11 mouse cellular contexts compared by ENCODE assay signal in genomic region chr19:10426312-10426711, GRCm38 (mm10). TPM values are rescaled to one million over a fixed set of nuclear protein-coding genes. Genes with fewer than 3 reads are reported as not detected.
A peak's percentile ranks its signal among the peaks of the same experiment; 100 is the strongest.
DNase-seq lines count a peak whose midpoint lies in the region; ATAC-seq and TF ChIP-seq lines count a peak whose summit lies in the region.
"Had no signal": no experiment of that assay in that cellular context is flagged by ENCODE, and none has a peak within 500 bp of the region (broad histone marks: within the 10 kb centered on the region; RNA-seq: fewer than 3 reads in every experiment).

No protein-coding gene starts in this region.

- intact Hi-C loops in left cerebral cortex, adult 2 months (cut with DNase I) = no loop called here

- no peaks in the 10 kb centered on the region for H3K36me3 ChIP-seq in hindbrain, embryonic 12.5 days
- no peaks in the 10 kb centered on the region for H3K36me3 ChIP-seq in midbrain, embryonic 13.5 days

- no peaks in the 10 kb centered on the region for H3K9me3 ChIP-seq in hindbrain, embryonic 12.5 days (replicated peaks)
- H3K9me3 ChIP-seq in midbrain, embryonic 13.5 days = no peaks in the 10 kb centered on the region

- no peak for TF ChIP-seq CTCF in left cerebral cortex, adult 2 months (IDR thresholded peaks at IDR 0.05)

- no peak overlapping the region for H3K4me3 ChIP-seq in left cerebral cortex, adult 2 months
- H3K4me3 ChIP-seq in hindbrain, embryonic 12.5 days = no peak overlapping the region
- no peak overlapping the region for H3K4me3 ChIP-seq in midbrain, embryonic 13.5 days (replicated peaks)

- WGBS in hindbrain, embryonic 12.5 days = 29% methylated on average over 25 of the region's 25 CpGs
- WGBS in midbrain, embryonic 13.5 days = 43% methylated on average over 25 of the region's 25 CpGs

- peaks cover 27% of the 10 kb centered on the region for H3K27me3 ChIP-seq in hindbrain, embryonic 12.5 days
- H3K27me3 ChIP-seq in midbrain, embryonic 13.5 days = peaks cover 21% of the 10 kb centered on the region; the same call in 1 of the 2 replicates

- peak overlapping the region; percentile 17; the same call in 1 of the 2 replicates for H3K4me2 ChIP-seq in hindbrain, embryonic 12.5 days (replicated peaks)
- H3K4me2 ChIP-seq in midbrain, embryonic 13.5 days (replicated peaks) = no peak overlapping the region

- peak; percentile 6; the same call in 1 of the 2 replicates for ATAC-seq in hindbrain, embryonic 12.5 days (ENCODE audit: low FRiP score)
- ATAC-seq in midbrain, embryonic 13.5 days = no peak

- peaks cover 34% of the 10 kb centered on the region for H3K4me1 ChIP-seq in hindbrain, embryonic 12.5 days
- H3K4me1 ChIP-seq in midbrain, embryonic 13.5 days (replicated peaks) = peaks cover 54% of the 10 kb centered on the region

- H3K27ac ChIP-seq in left cerebral cortex, adult 2 months = peak overlapping the region; percentile 6; the same call in 1 of the 2 replicates
- H3K27ac ChIP-seq in hindbrain, embryonic 12.5 days = no peak overlapping the region
- H3K27ac ChIP-seq in midbrain, embryonic 13.5 days = no peak overlapping the region

- peak; percentile 87 for DNase-seq in heart, adult 11 months
- DNase-seq in heart, adult 8-10 months (ENCODE audit: low spot score) = no peak
- no peak for DNase-seq in left cerebral cortex, adult 2 months (ENCODE audit: extremely low spot score in 1 of 2, low spot score in 2 of 2)
- DNase-seq in left cerebral cortex, adult 18-20 months (ENCODE audit: low spot score in 2 of 2) = no peak
- no peak for DNase-seq in adrenal gland, postnatal 25 days
- no peak for DNase-seq in layer of hippocampus, adult 8-10 months (ENCODE audit: low spot score in 2 of 2)
- DNase-seq: cerebellum, adult 9-10 months; lung, postnatal 10 days had no signal

- 0 out of 2 replicates have a peak overlapping the region, but pooled peaks have one; percentile 13 for H3K9ac ChIP-seq in hindbrain, embryonic 12.5 days
- H3K9ac ChIP-seq in midbrain, embryonic 13.5 days (replicated peaks) = 0 out of 2 replicates have a peak overlapping the region, but pooled peaks have one; percentile 14

RNA-seq across cellular contexts. Expression of gene Lrrc10b, which starts 31.0 kb away (rescaled TPM):
- total RNA-seq in heart, adult 8-10 months (2022) = 1 to 10 TPM in 2 of 4 experiments, under 1 TPM in 2; 0.38 to 6.4 (median 1.9) TPM
- 10 to 100 TPM in 1 of 2 experiments, 1 to 10 TPM in 1; 6.9 to 15.8 TPM for total RNA-seq in left cerebral cortex, adult 2 months (2021)
- total RNA-seq in left cerebral cortex, adult 18-20 months (2021) = 10 to 100 TPM; 12.7 to 27.8 TPM
- 1.4 and 1.7 TPM in 2 replicates for polyA plus RNA-seq in hindbrain, embryonic 12.5 days (2016; fragmentation: Nextera tagmentation; extraction: Ambion mirVana)
- 0.71 and 0.76 TPM in 2 replicates for polyA plus RNA-seq in midbrain, embryonic 13.5 days (2015; fragmentation: Nextera tagmentation; extraction: Ambion mirVana)
- 2.2 and 2.5 TPM in 2 replicates for total RNA-seq in adrenal gland, postnatal 25 days (2021)
- total RNA-seq in layer of hippocampus, adult 8-10 months (2022) = 10 to 100 TPM; 47.8 to 70.9 (median 54.8) TPM
- total RNA-seq: liver, adult 2 months had no signal
- polyA plus RNA-seq: liver, adult 2 months had no signal

RNA-seq across cellular contexts. Expression of gene Syt7, which starts 37.4 kb away (rescaled TPM):
- 10 to 100 TPM; 33.2 to 39.1 (median 35.8) TPM for total RNA-seq in heart, adult 8-10 months (2022)
- total RNA-seq in left cerebral cortex, adult 2 months (2021) = 100 to 1,000 TPM; 326 to 329 TPM
- total RNA-seq in left cerebral cortex, adult 18-20 months (2021) = 100 to 1,000 TPM; 267 to 301 TPM
- 6.2 and 7.6 TPM in 2 replicates for polyA plus RNA-seq in hindbrain, embryonic 12.5 days (2016; fragmentation: Nextera tagmentation; extraction: Ambion mirVana)
- polyA plus RNA-seq in midbrain, embryonic 13.5 days (2015; fragmentation: Nextera tagmentation; extraction: Ambion mirVana) = 8.2 and 8.8 TPM in 2 replicates
- 21.6 and 27.9 TPM in 2 replicates for total RNA-seq in adrenal gland, postnatal 25 days (2021)
- 100 to 1,000 TPM; 241 to 317 (median 281) TPM for total RNA-seq in layer of hippocampus, adult 8-10 months (2022)

RNA-seq across cellular contexts. Expression of gene Ppp1r32, which starts 56.4 kb away (rescaled TPM):
- under 1 TPM in 3 of 4 experiments, not detected in 1; 0.22 to 0.38 (median 0.28) TPM for total RNA-seq in heart, adult 8-10 months (2022)
- 1 to 10 TPM in 1 of 2 experiments, under 1 TPM in 1; 0.61 to 1.3 TPM for total RNA-seq in left cerebral cortex, adult 2 months (2021)
- under 1 TPM; 0.77 to 0.91 TPM for total RNA-seq in left cerebral cortex, adult 18-20 months (2021)
- 1.1 and 2.0 TPM in 2 replicates for polyA plus RNA-seq in hindbrain, embryonic 12.5 days (2016; fragmentation: Nextera tagmentation; extraction: Ambion mirVana)
- polyA plus RNA-seq in midbrain, embryonic 13.5 days (2015; fragmentation: Nextera tagmentation; extraction: Ambion mirVana) = 1.0 and 1.6 TPM in 2 replicates
- 0.88 TPM in 1 of 2 replicates, not detected in the other for total RNA-seq in adrenal gland, postnatal 25 days (2021)
- 1 to 10 TPM; 1.4 to 3.4 (median 1.9) TPM for total RNA-seq in layer of hippocampus, adult 8-10 months (2022)
- total RNA-seq: liver, adult 2 months had no signal
